20 mouse cellular contexts compared by ENCODE assay signal in the genomic region with DNA sequence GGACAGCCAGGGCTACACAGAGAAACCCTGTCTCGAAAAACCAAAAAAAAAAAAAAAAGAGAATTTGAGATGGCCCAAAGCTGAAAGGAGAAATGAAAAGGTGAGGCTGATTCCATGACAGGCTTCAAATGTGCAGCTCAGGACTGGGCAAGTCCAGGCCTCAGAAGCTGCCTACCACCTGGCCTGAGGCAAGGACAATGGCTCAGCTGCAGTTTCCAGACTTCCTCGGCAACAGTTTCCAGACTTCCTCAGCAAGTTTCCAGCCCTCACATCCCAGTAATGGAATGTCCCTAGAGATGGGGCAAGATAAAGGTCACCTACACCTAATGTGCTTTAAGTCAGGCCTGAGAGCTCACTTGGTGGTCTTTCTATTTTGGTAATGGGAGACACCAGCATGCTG. TPM values are rescaled to one million over a fixed set of nuclear protein-coding genes. Genes with fewer than 3 reads are reported as not detected.
"Had no signal": no experiment of that assay in that cellular context is flagged by ENCODE, and none has a peak within 500 bp of the region (broad histone marks: within the 10 kb centered on the region; RNA-seq: fewer than 3 reads in every experiment).

No protein-coding gene starts in this region.

- H3K4me2 ChIP-seq: liver, embryonic 15.5 days; lung, embryonic 15.5 days; midbrain, embryonic 12.5 days; neural tube, embryonic 12.5 days; stomach, embryonic 15.5 days had no signal

- H3K27me3 ChIP-seq: liver, embryonic 15.5 days; lung, embryonic 15.5 days; megakaryocyte, embryonic 14.5 days; midbrain, embryonic 12.5 days; neural tube, embryonic 12.5 days; stomach, embryonic 15.5 days had no signal

- H3K9ac ChIP-seq: liver, embryonic 15.5 days; liver, postnatal 0 days; lung, embryonic 15.5 days; midbrain, embryonic 12.5 days; neural tube, embryonic 12.5 days; stomach, embryonic 15.5 days had no signal

- DNase-seq: liver, postnatal 0 days; lung, adult 2 months; lung, postnatal 14 days; midbrain, embryonic 14.5 days; right cerebral cortex, postnatal 14 days; thymus, adult 2 months; thymus, postnatal 25 days; thymus, postnatal 4 days had no signal

- H3K27ac ChIP-seq: liver, embryonic 15.5 days; lung, embryonic 15.5 days; macrophage; midbrain, embryonic 12.5 days; neural tube, embryonic 12.5 days; stomach, embryonic 15.5 days; stomach, postnatal 0 days had no signal

- H3K36me3 ChIP-seq: liver, embryonic 15.5 days; lung, embryonic 15.5 days; midbrain, embryonic 12.5 days; neural tube, embryonic 12.5 days; stomach, embryonic 15.5 days had no signal

- H3K4me3 ChIP-seq: liver, embryonic 15.5 days; lung, embryonic 15.5 days; midbrain, embryonic 12.5 days; neural tube, embryonic 12.5 days; stomach, embryonic 15.5 days had no signal

- H3K9me3 ChIP-seq: liver, embryonic 15.5 days; lung, embryonic 15.5 days; megakaryocyte, embryonic 14.5 days; midbrain, embryonic 12.5 days; neural tube, embryonic 12.5 days; stomach, embryonic 15.5 days had no signal

- ATAC-seq: liver, postnatal 0 days; lung, postnatal 0 days; midbrain, embryonic 16.5 days had no signal

- H3K4me1 ChIP-seq: liver, embryonic 15.5 days; lung, embryonic 15.5 days; midbrain, embryonic 12.5 days; neural tube, embryonic 12.5 days; stomach, embryonic 15.5 days had no signal

RNA-seq across cellular contexts. Expression of gene Gm10645, which starts 13.9 kb away (rescaled TPM):
- total RNA-seq: megakaryocyte progenitor cell, adult 5-6 weeks had no signal
- polyA plus RNA-seq: testis, adult 2 months had no signal
